ENCODE assay signal across 8 mouse cellular contexts in the genomic region with DNA sequence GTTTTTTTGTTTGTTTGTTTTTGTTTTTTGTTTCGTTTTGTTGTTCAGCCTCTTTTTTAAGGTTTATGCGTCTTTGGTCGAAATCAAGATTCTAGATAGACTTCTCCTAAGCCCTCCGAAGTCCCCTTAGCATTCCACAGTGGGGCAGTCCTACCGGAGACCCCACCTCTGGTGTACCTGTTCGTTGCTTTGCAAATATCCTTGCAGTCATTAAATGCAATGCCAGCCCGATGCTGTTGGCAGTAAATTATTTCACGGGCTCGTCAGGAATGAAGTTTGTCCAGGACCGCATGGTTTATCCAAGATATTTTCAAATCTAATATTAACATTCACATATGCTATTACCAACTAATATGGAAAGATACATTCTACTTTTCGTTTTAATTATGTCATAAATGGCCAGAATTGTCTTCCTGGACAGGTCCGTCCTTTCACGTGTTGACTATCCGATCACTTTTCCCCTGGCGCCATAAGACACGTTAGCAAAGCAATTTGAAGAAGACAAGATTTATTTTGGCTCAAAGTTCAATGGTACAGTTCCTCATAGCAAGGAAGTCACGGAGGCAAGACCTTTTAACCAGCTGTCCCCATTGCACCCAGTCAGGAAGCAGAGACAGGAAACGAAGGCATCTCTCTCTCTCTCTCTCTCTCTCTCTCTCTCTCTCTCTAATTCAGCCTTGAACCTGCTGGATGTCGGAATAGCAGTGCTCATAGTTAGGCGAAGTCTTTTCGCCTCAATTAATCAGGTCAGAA. TPM values are rescaled to one million over a fixed set of nuclear protein-coding genes. Genes with fewer than 3 reads are reported as not detected.
DNase-seq lines count a peak whose midpoint lies in the region; ATAC-seq and TF ChIP-seq lines count a peak whose summit lies in the region.

No protein-coding gene starts in this region.

- H3K4me3 ChIP-seq in E14TG2a.4 (replicated peaks; ENCODE audit: low read length): peak overlapping the region; percentile 88
- peak overlapping the region; percentile 61 for H3K4me3 ChIP-seq in embryonic facial prominence, embryonic 11.5 days (ENCODE audit: low read depth, low read length)
- H3K4me3 ChIP-seq in hindbrain, embryonic 12.5 days: peak overlapping the region; percentile 56
- H3K4me3 ChIP-seq in liver, embryonic 11.5 days (ENCODE audit: low read depth, low read length): peak overlapping the region; percentile 67
- H3K4me3 ChIP-seq in olfactory bulb, adult 2 months (ENCODE audit: insufficient read depth, low read depth, low read length): peak overlapping the region; percentile 60

- DNase-seq in adrenal gland, postnatal 14 days: peak; percentile 11
- DNase-seq in adrenal gland, postnatal 25 days: no peak
- DNase-seq in embryonic facial prominence, embryonic 11.5 days (ENCODE audit: low spot score): no peak
- no peak for DNase-seq in liver, embryonic 11.5 days (ENCODE audit: low spot score)
- no peak for DNase-seq in gastrocnemius, adult 8-10 months (ENCODE audit: low spot score in 2 of 2)

- H3K4me1 ChIP-seq in E14TG2a.4 (replicated peaks; ENCODE audit: low read depth, low read length): peaks cover 13% of the 10 kb centered on the region; the same call in 1 of the 2 replicates
- H3K4me1 ChIP-seq in embryonic facial prominence, embryonic 11.5 days (ENCODE audit: control insufficient read depth, insufficient read depth, low read length): no peaks in the 10 kb centered on the region
- peaks cover 15% of the 10 kb centered on the region; the same call in 1 of the 2 replicates for H3K4me1 ChIP-seq in hindbrain, embryonic 12.5 days
- 0 out of 2 replicates have a peak, but pooled peaks cover 3% of the 10 kb centered on the region for H3K4me1 ChIP-seq in liver, embryonic 11.5 days (replicated peaks; ENCODE audit: control insufficient read depth, insufficient read depth, low read length)
- peaks cover 4% of the 10 kb centered on the region for H3K4me1 ChIP-seq in olfactory bulb, adult 2 months (ENCODE audit: control insufficient read depth, insufficient read depth, low read length)

- H3K36me3 ChIP-seq in E14TG2a.4 (ENCODE audit: insufficient read depth, low read length): peaks cover 22% of the 10 kb centered on the region
- H3K36me3 ChIP-seq in embryonic facial prominence, embryonic 11.5 days (replicated peaks; ENCODE audit: control insufficient read depth, insufficient read depth, low read depth, low read length): peaks cover 3% of the 10 kb centered on the region
- peaks cover 22% of the 10 kb centered on the region for H3K36me3 ChIP-seq in hindbrain, embryonic 12.5 days
- H3K36me3 ChIP-seq in liver, embryonic 11.5 days (ENCODE audit: control insufficient read depth, insufficient read depth, low read length): 0 out of 2 replicates have a peak, but pooled peaks cover 7% of the 10 kb centered on the region

- no peaks in the 10 kb centered on the region for H3K9me3 ChIP-seq in E14TG2a.4 (ENCODE audit: low read length)
- H3K9me3 ChIP-seq in embryonic facial prominence, embryonic 11.5 days (replicated peaks; ENCODE audit: control insufficient read depth, low read length): no peaks in the 10 kb centered on the region
- no peaks in the 10 kb centered on the region for H3K9me3 ChIP-seq in hindbrain, embryonic 12.5 days (replicated peaks)
- H3K9me3 ChIP-seq in liver, embryonic 11.5 days (ENCODE audit: control insufficient read depth, low read length): no peaks in the 10 kb centered on the region

- peak overlapping the region; percentile 53 for H3K4me2 ChIP-seq in embryonic facial prominence, embryonic 11.5 days (ENCODE audit: low read depth, low read length)
- H3K4me2 ChIP-seq in hindbrain, embryonic 12.5 days (replicated peaks): peak overlapping the region; percentile 61
- peak overlapping the region; percentile 67 for H3K4me2 ChIP-seq in liver, embryonic 11.5 days

- 24% methylated on average over 21 of the region's 21 CpGs for WGBS in embryonic facial prominence, embryonic 11.5 days
- 21% methylated on average over 21 of the region's 21 CpGs for WGBS in hindbrain, embryonic 12.5 days
- WGBS in liver, embryonic 11.5 days: 18% methylated on average over 21 of the region's 21 CpGs
- WGBS in olfactory bulb, adult 2 months: 10% methylated on average over 21 of the region's 21 CpGs

- H3K9ac ChIP-seq in embryonic facial prominence, embryonic 11.5 days (replicated peaks; ENCODE audit: low read length): peak overlapping the region; percentile 54
- H3K9ac ChIP-seq in hindbrain, embryonic 12.5 days: peak overlapping the region; percentile 50
- peak overlapping the region; percentile 61 for H3K9ac ChIP-seq in liver, embryonic 11.5 days (ENCODE audit: low read depth, low read length)

- peak; percentile 54; the same call in 1 of the 2 replicates for ATAC-seq in embryonic facial prominence, embryonic 11.5 days (replicated peaks; ENCODE audit: insufficient number of reproducible peaks, low FRiP score, low TSS enrichment, low read depth)
- ATAC-seq in hindbrain, embryonic 12.5 days (ENCODE audit: low FRiP score): peak; percentile 81
- peak; percentile 74 for ATAC-seq in liver, embryonic 11.5 days (replicated peaks; ENCODE audit: low FRiP score)

- H3K27ac ChIP-seq in embryonic facial prominence, embryonic 11.5 days (replicated peaks; ENCODE audit: low read depth, low read length): no peak overlapping the region
- H3K27ac ChIP-seq in hindbrain, embryonic 12.5 days: peak overlapping the region; percentile 49; the same call in 1 of the 2 replicates
- 0 out of 2 replicates have a peak overlapping the region, but pooled peaks have one; percentile 59 for H3K27ac ChIP-seq in liver, embryonic 11.5 days (ENCODE audit: low read depth, low read length)
- no peak overlapping the region for H3K27ac ChIP-seq in olfactory bulb, adult 2 months (ENCODE audit: insufficient read depth, low read depth, low read length)

- no peaks in the 10 kb centered on the region for H3K27me3 ChIP-seq in E14TG2a.4 (ENCODE audit: insufficient read depth, low read length)
- no peaks in the 10 kb centered on the region for H3K27me3 ChIP-seq in embryonic facial prominence, embryonic 11.5 days (ENCODE audit: control insufficient read depth, insufficient read depth, low read length)
- no peaks in the 10 kb centered on the region for H3K27me3 ChIP-seq in hindbrain, embryonic 12.5 days
- H3K27me3 ChIP-seq in liver, embryonic 11.5 days (replicated peaks; ENCODE audit: control insufficient read depth, insufficient read depth, low read length): no peaks in the 10 kb centered on the region

- no peak for TF ChIP-seq CTCF in E14TG2a.4 (conservative IDR thresholded peaks at IDR 0.05; ENCODE audit: low read length)
- no peak for TF ChIP-seq CTCF in olfactory bulb, adult 2 months (IDR thresholded peaks at IDR 0.05; ENCODE audit: insufficient read depth, low read depth, low read length)

- no peak for TF ChIP-seq POLR2A in olfactory bulb, adult 2 months (IDR thresholded peaks at IDR 0.05; ENCODE audit: insufficient read depth, low read depth, low read length)

RNA-seq across cellular contexts. Expression of a gene that starts 0.5 kb away (rescaled TPM):
- 34.2 and 35.2 TPM in 2 replicates for total RNA-seq in adrenal gland, postnatal 14 days (2021)
- total RNA-seq in adrenal gland, postnatal 25 days (2021): 35.5 and 43.2 TPM in 2 replicates
- 45.7 and 47.4 TPM in 2 replicates for polyA plus RNA-seq in embryonic facial prominence, embryonic 11.5 days (2014; fragmentation: Nextera tagmentation; extraction: Ambion mirVana)
- 40.4 and 41.6 TPM in 2 replicates for polyA plus RNA-seq in hindbrain, embryonic 12.5 days (2016; fragmentation: Nextera tagmentation; extraction: Ambion mirVana)
- polyA plus RNA-seq in liver, embryonic 11.5 days (2014; fragmentation: Nextera tagmentation; extraction: Ambion mirVana): 20.5 and 21.5 TPM in 2 replicates
- not detected in 2 replicates for polyA plus RNA-seq in olfactory bulb, adult 2 months (2012; ENCODE audit: insufficient read depth, insufficient read length, low replicate concordance, missing spikeins)
- 10 to 100 TPM in 1 of 4 experiments, 1 to 10 TPM in 3; 7.5 to 11.8 (median 8.4) TPM for total RNA-seq in gastrocnemius, adult 8-10 months (2022)

Comparison
In these comparisons a context has a peak if more than half of its experiments do, and no peak if none do; other contexts are left out.
1. H3K27ac ChIP-seq: peak in hindbrain, embryonic 12.5 days (single experiment) and liver, embryonic 11.5 days (single experiment); none in embryonic facial prominence, embryonic 11.5 days (single experiment) and olfactory bulb, adult 2 months (single experiment).
2. Peak in every context shown above with its lines, with median percentiles within 50 percentile points of each other: H3K4me3 ChIP-seq, ATAC-seq, H3K4me2 ChIP-seq and H3K9ac ChIP-seq.